Mouse (Mus musculus): ENCODE measurements at regions not wholly inside any gene's neighbourhood (a gene's known extent, or its start where the extent isn't known, plus 50 kb on each side); places are given as distances from the start of the nearest gene placed in this dataset.

DNA sequence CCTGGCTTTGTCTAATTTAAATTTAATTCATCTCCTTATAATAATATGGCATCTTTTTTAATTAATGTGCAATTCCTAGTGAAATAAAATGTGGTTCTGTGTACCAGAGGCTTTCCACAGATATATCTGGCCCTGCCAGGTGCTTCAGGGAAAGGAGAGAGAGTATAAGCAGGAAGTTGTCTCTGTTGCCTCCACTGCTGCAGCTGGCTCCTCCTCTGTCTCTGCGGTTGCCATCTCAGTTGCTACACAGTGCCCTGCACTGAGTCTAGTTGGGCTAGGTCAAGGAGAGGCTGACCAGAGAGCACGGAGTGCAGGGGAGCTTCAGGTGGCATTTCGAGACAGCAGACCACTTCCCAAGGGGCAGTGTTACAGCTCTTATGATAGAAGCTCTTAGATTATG lies 773.6 kb upstream of the Dsel start:
- DNase-seq (ENCODE audit: low spot score), result no peak
- ATAC-seq, result no peak
- H3K4me3 ChIP-seq (ENCODE audit: low read length), result no peak overlapping the region
- H3K9me3 ChIP-seq (ENCODE audit: low read length), result no peaks in the 10 kb centered on the region
- no peaks in the 10 kb centered on the region for H3K36me3 ChIP-seq (ENCODE audit: insufficient read depth, low read length)
- H3K9ac ChIP-seq (replicated peaks; ENCODE audit: low read length), result no peak overlapping the region
- H3K27me3 ChIP-seq (ENCODE audit: insufficient read depth, low read length), result no peaks in the 10 kb centered on the region
- no peak for TF ChIP-seq CTCF (IDR thresholded peaks at IDR 0.05; ENCODE audit: low read depth)
- no peaks in the 10 kb centered on the region for H3K4me1 ChIP-seq (ENCODE audit: insufficient read depth, low read length)
- no peak overlapping the region for H3K4me2 ChIP-seq (ENCODE audit: low read depth, low read length)
- WGBS, result 82% methylated on average over 3 of the region's 3 CpGs
- H3K27ac ChIP-seq, result no peak overlapping the region
